Mouse (Mus musculus) gastrocnemius, postnatal 36 days (tissue): ENCODE results near the gene Jup. TPM values are rescaled to one million over a fixed set of nuclear protein-coding genes. Genes with fewer than 3 reads are reported as not detected.

Experiments
- DNase-seq, 2 experiments: peaks; one replicate each; pipeline ENCODE4 v3.0.0; 2022
- intact Hi-C: fragments of 180-260 bp; cut with DNase I; formaldehyde crosslinking; loops from one replicate; pipeline ENCODE4 v1.15.1; 2025
- total RNA-seq, 2 experiments: library from RNA; stranded (reverse); gene quantifications; 2 replicates each; pipeline ENCODE4 v1.2.3; 2021

Jup gene
- total RNA-seq, 2 experiments from 2014 or later: 73.8 to 80.2 TPM

GRCm38 (mm10) chr11:100409686-100410085 is 12.1 kb upstream of the Jup start:
- no peak for DNase-seq
- intact Hi-C loops: no loop called here

- intact Hi-C loops: loop anchor here (1.0 kb wide), 1 partner anchor 47 kb away; no protein-coding TSS in a partner anchor
- no peak for DNase-seq
Observed at GRCm38 (mm10) chr11:100408835-100409462, 11.4 kb upstream of the Jup start.

- DNase-seq: peak; percentile 60 to 73
- intact Hi-C loops: loop anchor here (1.0 kb wide), 1 partner anchor 46 kb away; no protein-coding TSS in a partner anchor
Observed at GRCm38 (mm10) chr11:100408076-100408834, 10.7 kb upstream of the Jup start.

- DNase-seq: no peak
- intact Hi-C loops: no loop called here
Observed at GRCm38 (mm10) chr11:100406995-100407705, 9.6 kb upstream of the Jup start.

- no peak for DNase-seq
- intact Hi-C loops: no loop called here
Observed at GRCm38 (mm10) chr11:100406273-100406672, 8.7 kb upstream of the Jup start.

GRCm38 (mm10) chr11:100404456-100405074 is 7.0 kb upstream of the Jup start:
- DNase-seq: no peak
- intact Hi-C loops: no loop called here

GRCm38 (mm10) chr11:100403445-100404134 is 6.0 kb upstream of the Jup start:
- intact Hi-C loops: no loop called here
- DNase-seq: no peak

GRCm38 (mm10) chr11:100402682-100403081 is 5.1 kb upstream of the Jup start:
- intact Hi-C loops: no loop called here

GRCm38 (mm10) chr11:100402240-100402639 is 4.7 kb upstream of the Jup start:
- DNase-seq: no peak
- intact Hi-C loops: no loop called here

More at GRCm38 (mm10) chr11:100402682-100403081, 5.1 kb upstream of the Jup start:
- no peak for DNase-seq

GRCm38 (mm10) chr11:100400842-100401241 is 3.3 kb upstream of the Jup start:
- DNase-seq: no peak
- intact Hi-C loops: no loop called here

GRCm38 (mm10) chr11:100399727-100400538 is 2.4 kb upstream of the Jup start:
- DNase-seq: no peak
- intact Hi-C loops: no loop called here

GRCm38 (mm10) chr11:100399320-100399719 is 1.8 kb upstream of the Jup start:
- intact Hi-C loops: no loop called here
- DNase-seq: no peak

GRCm38 (mm10) chr11:100398517-100398916 is 954 bp upstream of the Jup start:
- DNase-seq: no peak

GRCm38 (mm10) chr11:100396886-100397599 is 520 bp downstream of the Jup start:
- peak in 1 of 2 experiments; percentile 34 for DNase-seq
- intact Hi-C loops: no loop called here

More at GRCm38 (mm10) chr11:100398517-100398916, 954 bp upstream of the Jup start:
- intact Hi-C loops: no loop called here

GRCm38 (mm10) chr11:100395861-100396631 is 1.5 kb downstream of the Jup start:
- no peak for DNase-seq
- intact Hi-C loops: no loop called here

- intact Hi-C loops: no loop called here
- DNase-seq: peak; percentile 68 to 69
Observed at GRCm38 (mm10) chr11:100395200-100395599, 2.4 kb downstream of the Jup start.

GRCm38 (mm10) chr11:100394353-100395074 is 3.0 kb downstream of the Jup start:
- DNase-seq: no peak
- intact Hi-C loops: no loop called here
